Mouse (Mus musculus) liver, embryonic 14 days (tissue): ENCODE results near the gene Uba3. TPM values are rescaled to one million over a fixed set of nuclear protein-coding genes. Genes with fewer than 3 reads are reported as not detected.

Experiments used
- polyA plus RNA-seq: library from polyadenylated mRNA; depleted of rRNA; stranded (reverse); fragments of >200 nt; gene quantifications from 2 replicates; pipeline ENCODE4 v1.2.3, GENCODE M21; 2012; rRNA removed

Gene Uba3
- 22.4 and 25.4 TPM in 2 replicates for polyA plus RNA-seq

GRCm38 (mm10) chr6:97205439-97205885, at the start of gene Uba3:
Uba3 (minus strand) TSS chr6:97205647.

GRCm38 (mm10) chr6:97252711-97253221, 47.3 kb upstream of the Uba3 start, which contains the start of gene Lmod3:
Lmod3 (minus strand) TSS chr6:97252759.

DNA sequence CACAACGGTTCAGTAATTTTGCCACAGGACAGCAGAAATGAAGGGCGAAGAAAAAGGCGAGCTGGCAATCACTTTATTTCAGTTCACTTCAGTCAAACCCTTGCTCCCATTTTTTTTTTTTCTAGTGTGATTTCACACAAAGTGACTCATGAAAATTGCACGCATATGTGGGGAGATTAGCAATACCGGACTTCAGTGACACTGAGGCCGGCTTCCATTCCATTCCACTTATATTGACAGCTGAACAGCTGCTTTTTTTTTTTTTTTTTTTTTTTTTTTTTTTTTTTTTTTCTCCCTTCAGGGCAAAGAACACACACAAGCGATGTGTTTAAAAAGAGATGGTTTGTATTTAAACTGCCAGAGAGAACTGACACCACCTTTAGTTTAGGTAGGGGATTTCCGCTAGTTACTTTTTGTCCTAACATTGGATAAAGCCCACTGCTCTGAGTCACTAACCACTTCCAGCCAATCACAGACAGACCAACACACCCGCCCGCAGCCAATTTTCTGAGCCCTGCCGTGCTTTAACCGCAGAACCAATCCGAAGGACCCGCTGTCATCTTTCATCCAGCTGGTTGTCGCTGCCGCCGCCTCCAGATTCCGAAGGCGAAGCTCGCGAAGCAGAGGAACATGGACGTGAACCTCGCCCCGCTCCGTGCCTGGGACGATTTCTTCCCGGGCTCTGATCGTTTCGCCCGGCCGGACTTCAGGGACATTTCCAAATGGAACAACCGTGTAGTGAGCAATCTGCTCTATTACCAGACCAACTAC, 4.9 kb upstream of the Uba3 start, which contains the start of gene Arl6ip5:
Arl6ip5 (plus strand) TSS at position 499 of the 771 bp plus-strand sequence.

DNA sequence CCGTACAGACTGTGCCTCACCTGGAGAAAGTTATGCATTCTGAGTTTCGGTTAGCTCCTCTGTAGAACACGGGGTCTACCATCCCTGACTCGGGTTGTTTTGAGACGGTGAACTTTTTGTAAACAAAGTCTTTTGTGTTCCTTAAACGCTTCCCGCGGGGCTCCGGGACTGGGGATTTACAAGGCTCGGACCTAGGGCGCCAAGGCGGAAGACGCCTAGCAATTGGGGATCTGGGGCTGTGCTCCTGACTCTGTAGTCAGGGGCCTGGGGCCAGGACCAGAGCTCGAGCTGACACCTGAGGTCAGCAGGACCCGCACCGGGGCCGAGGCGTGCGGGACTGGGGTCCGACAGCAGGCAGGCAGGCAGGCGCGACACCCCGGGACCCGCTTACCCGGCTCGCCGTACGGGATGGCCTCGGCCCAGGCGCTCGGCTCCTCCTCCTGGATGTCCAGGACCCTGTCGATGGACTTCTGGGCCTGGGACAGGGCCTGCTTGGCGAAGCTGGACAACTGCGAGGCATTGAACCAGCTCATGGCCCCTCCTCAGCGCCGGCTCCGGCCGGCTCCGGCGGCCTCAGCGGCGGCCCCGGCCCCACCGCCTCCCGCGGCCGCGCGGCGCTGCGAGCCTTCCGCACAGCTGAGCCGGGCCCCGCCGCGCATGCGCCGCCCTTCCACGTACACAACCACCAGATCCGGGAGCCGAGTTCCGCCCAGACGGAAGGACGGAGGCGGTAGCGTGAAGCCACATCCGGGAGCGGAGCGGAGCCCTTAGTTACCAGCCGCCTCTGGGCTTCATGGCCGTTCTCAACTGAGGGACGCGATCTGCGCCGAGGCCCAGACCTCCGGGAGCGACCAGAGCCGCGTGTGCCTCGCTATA, 26.7 kb downstream of the Uba3 start, which contains the start of gene Tmf1:
Tmf1 (minus strand) TSS at position 632 of the 876 bp plus-strand sequence.

GRCm38 (mm10) chr6:97148383-97149251, 56.8 kb downstream of the Uba3 start, which contains the start of gene Eogt:
Eogt (minus strand) TSS chr6:97149182.

Other genes starting within 250 kb of the Uba3 start
- gene Fam19a4, start 145.2 kb downstream of the Uba3 start, polyA plus RNA-seq, result not detected in 2 replicates
- 1.9 and 2.0 TPM in 2 replicates for gene Eogt, start 56.5 kb downstream of the Uba3 start, polyA plus RNA-seq
- 1.7 and 1.9 TPM in 2 replicates for gene Tmf1, start 26.5 kb downstream of the Uba3 start, polyA plus RNA-seq
- 24.1 and 27.7 TPM in 2 replicates for gene Arl6ip5, start 5.0 kb upstream of the Uba3 start, polyA plus RNA-seq
- 0.02 and 0.40 TPM in 2 replicates for gene Lmod3, start 47.1 kb upstream of the Uba3 start, polyA plus RNA-seq